Mouse (Mus musculus) CD4-positive, CD25-positive, alpha-beta regulatory T cell (primary cell): ENCODE measurements around the gene Jazf1. TPM values are rescaled to one million over a fixed set of nuclear protein-coding genes. Genes with fewer than 3 reads are reported as not detected.

Experiments
- polyA plus RNA-seq: library from polyadenylated mRNA; unstranded; fragments of 100-300 nt; shearing (Covaris generic); gene quantifications from one replicate; pipeline ENCODE4 v1.2.1, GENCODE M21; 2017

The Jazf1 gene
- 5.3 TPM for polyA plus RNA-seq

DNA sequence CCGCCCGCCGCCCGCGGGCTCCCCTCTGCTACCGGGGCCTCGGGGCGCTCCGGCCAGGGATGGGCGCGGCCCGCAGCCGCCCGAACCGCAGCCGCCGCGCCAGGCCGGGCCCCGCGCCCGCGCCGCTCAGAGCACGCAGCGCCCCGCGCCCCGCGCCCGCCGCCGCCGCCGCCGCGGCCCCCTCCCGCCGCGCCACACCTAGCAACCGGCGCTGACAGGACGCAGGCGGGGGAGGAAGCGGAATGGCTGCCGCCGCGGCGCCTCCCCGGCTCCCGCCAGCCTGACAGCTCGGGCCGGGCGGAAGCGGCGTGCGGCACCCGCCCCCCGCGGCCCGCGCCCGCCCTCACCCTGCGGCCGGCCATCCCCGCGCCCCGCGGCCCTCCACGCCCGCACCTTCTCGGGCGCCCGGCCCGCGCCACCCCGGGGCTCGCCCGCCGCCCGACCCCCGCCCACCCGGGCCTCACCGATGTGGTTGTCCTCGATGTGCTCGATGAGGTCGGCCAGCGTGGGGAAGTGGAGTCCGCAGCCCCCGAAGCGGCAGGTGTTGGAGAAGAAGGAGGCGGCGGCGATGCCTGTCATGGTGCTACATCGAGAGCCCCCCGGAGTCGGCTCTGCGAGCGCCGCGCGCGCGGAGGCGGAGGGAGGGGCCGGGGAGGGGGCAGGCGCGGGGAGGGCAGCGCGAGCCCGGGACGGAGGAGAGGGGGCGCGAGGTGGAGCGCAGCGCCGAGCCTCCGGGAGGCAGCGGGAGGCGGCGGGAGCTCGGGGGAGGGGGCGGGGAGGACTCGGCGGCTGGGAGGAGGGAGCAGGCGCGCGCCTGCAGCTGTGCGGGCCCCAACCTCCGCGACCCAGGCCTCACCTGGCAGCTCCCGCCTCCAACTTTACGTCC is at the start of gene Jazf1:
Jazf1 (minus strand) TSS at position 643 of the 886 bp plus-strand sequence.

Other genes starting within 250 kb of the Jazf1 start
- 0.22 TPM for gene Creb5, start 218.6 kb upstream of the Jazf1 start, polyA plus RNA-seq